Mouse (Mus musculus): ENCODE data around the gene Flywch1. TPM values are rescaled to one million over a fixed set of nuclear protein-coding genes. Genes with fewer than 3 reads are reported as not detected.
A peak's percentile ranks its signal among the peaks of the same experiment; 100 is the strongest.

Gene Flywch1
- polyA plus RNA-seq, 1 experiment from 2014 or later = 203 TPM

DNA sequence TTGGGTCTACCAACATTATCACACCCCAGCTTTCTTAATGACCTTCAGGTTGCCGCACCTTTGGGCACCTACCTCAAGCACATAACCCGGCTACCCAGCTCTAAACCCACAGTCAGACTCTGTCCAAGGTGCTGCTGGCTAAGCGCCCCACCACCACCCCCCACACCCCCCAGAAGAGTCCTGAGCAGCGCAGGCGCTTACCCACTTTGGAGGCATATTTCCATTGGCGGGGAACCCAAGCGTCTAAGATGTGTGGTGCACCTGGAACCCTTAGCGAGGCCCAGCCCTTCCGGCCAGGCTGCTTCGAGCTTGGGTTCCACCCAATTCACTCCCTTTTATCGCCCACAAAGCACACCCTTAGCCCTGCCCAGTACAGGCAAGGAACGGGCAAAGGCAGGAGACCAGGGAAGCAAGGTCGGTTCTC, 30.8 kb downstream of the Flywch1 start, which contains the start of gene Paqr4:
Gene Paqr4 (minus strand): TSS at position 270 of the 424 bp plus-strand sequence.
- Histone ChIP-seq H3K4me1 (peaks cover 38% of the 10 kb centered on the region), H3K27ac (peak within 1 kb of the TSS; percentile 81), H3K4me3 (peak within 1 kb of the TSS; percentile 65), H3K4me2 (replicated peaks) (peak within 1 kb of the TSS; percentile 93), H3K36me3 (peaks cover 20% of the 10 kb centered on the region), H3K9ac (peak within 1 kb of the TSS; percentile 80), H3K9me3 (replicated peaks) (no peaks in the 10 kb centered on the region), H3K27me3 (peaks cover 61% of the 10 kb centered on the region)
- ATAC-seq (ENCODE audit: low FRiP score) = no peak; the same call in 1 of the 2 replicates
- 8% methylated on average over 13 of the region's 13 CpGs for WGBS

DNA sequence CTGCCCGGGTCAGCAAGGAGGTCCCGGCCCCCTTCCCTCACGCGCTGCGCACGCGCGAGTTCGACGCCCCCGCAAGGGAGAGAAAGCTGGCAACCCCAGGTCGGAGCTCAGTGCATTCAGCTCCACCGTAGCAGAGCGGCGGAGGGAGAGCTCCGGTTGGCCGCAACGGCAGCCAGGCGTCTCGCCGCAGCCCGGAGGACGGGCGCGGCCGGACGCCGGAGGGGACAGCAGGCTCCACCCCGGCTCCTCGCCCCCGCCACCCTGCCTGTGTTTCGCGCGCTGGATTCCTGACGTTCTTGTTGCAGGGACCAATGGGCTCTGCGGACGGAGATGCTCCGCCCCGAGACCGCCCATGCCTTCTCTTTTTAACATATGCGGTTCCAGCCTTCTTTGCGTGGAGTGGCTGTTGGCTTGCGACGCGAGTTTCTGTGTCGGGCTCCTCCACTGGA, 31.2 kb downstream of the Flywch1 start:
- H3K4me2 ChIP-seq (replicated peaks) = peak overlapping the region; percentile 93
- H3K4me1 ChIP-seq = peaks cover 34% of the 10 kb centered on the region
- H3K27ac ChIP-seq = peak overlapping the region; percentile 81
- H3K9ac ChIP-seq = peak overlapping the region; percentile 80
- no peaks in the 10 kb centered on the region for H3K9me3 ChIP-seq (replicated peaks)
- peak overlapping the region; percentile 65 for H3K4me3 ChIP-seq
- peaks cover 57% of the 10 kb centered on the region for H3K27me3 ChIP-seq
- peak; percentile 83 for ATAC-seq (ENCODE audit: low FRiP score)
- WGBS = under 1% methylated on average over 42 of the region's 46 CpGs
- peaks cover 24% of the 10 kb centered on the region for H3K36me3 ChIP-seq

DNA sequence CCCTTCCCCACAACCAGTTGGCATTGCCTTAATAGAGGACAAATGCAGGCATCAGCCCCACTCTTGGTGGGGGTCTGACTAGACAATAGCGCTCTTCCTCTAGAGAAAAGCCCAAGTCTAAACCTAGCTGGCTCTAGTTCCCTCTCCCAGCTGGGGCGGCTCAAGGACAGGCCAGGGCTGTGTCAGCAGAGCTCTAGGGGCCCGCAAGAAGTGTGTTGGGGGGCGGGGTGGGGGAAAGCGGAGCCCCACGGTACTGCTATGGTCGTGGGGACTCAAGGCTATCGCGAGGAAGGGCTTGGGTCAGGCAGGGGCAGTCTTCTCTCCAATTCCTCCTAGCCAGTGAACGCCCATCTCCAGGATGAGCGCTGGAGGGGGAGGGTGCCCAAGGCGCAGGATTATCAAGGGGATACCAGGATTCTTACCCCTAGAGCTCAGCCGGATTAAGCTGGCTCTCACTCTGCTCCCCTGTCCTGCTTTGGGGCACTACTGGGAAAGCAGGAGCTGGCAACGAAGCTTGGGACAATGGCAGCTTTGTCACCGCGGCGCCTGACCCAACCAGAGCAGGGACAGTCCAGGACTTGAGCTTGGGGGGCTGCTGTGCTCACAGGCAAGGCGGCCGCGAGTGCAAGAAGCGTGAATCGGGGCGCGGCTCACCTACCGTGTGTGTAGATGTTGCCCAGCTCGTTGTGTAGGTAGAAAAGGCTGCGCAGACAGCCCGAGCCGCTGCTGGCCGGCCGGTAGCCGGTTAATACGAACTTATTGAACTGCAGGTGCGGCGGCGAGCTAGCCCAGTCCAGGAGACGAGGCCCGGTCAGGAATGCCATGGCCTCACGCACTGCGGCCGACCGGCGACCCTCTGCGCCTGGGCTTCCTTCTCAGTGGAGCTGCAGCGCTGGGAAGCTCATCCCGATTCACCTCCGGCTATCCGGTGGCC, 31.9 kb downstream of the Flywch1 start:
- peak; percentile 35 for ATAC-seq (ENCODE audit: low FRiP score)
- H3K4me3 ChIP-seq = peak overlapping the region; percentile 65
- WGBS = under 1% methylated on average over 48 of the region's 48 CpGs

DNA sequence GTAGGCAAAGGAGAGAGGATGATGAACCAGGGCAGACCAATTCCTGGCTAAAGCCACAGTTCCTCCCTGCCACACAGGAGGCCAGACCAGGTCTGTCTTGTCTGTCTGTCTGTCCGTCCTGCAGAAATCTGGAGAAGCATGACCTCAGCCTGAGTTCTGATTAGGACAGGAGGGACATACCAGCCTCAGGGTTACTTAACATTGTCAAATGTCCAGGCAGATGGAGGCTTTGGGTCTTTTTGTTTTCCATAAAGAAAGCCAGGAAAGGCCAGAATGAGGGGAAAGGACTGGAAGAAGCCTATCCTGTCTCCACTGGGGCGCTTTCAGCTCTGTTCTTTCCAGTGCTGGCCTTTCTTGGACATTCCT, 32.6 kb downstream of the Flywch1 start:
- Histone ChIP-seq H3K4me3 (peak overlapping the region; percentile 65), H3K4me1 (peaks cover 31% of the 10 kb centered on the region), H3K9me3 (replicated peaks) (no peaks in the 10 kb centered on the region), H3K4me2 (replicated peaks) (peak overlapping the region; percentile 93), H3K27ac (peak overlapping the region; percentile 81; the same call in 1 of the 2 replicates), H3K27me3 (peaks cover 43% of the 10 kb centered on the region), H3K36me3 (peaks cover 35% of the 10 kb centered on the region), H3K9ac (peak overlapping the region; percentile 80)
- 24% methylated on average over 2 of the region's 2 CpGs for WGBS
- ATAC-seq (ENCODE audit: low FRiP score) = no peak

More for the DNA sequence above, 31.9 kb downstream of the Flywch1 start:
- Histone ChIP-seq H3K27ac (peak overlapping the region; percentile 81), H3K9me3 (replicated peaks) (no peaks in the 10 kb centered on the region), H3K4me1 (peaks cover 31% of the 10 kb centered on the region), H3K4me2 (replicated peaks) (peak overlapping the region; percentile 93), H3K9ac (peak overlapping the region; percentile 80), H3K36me3 (peaks cover 30% of the 10 kb centered on the region), H3K27me3 (peaks cover 50% of the 10 kb centered on the region)

DNA sequence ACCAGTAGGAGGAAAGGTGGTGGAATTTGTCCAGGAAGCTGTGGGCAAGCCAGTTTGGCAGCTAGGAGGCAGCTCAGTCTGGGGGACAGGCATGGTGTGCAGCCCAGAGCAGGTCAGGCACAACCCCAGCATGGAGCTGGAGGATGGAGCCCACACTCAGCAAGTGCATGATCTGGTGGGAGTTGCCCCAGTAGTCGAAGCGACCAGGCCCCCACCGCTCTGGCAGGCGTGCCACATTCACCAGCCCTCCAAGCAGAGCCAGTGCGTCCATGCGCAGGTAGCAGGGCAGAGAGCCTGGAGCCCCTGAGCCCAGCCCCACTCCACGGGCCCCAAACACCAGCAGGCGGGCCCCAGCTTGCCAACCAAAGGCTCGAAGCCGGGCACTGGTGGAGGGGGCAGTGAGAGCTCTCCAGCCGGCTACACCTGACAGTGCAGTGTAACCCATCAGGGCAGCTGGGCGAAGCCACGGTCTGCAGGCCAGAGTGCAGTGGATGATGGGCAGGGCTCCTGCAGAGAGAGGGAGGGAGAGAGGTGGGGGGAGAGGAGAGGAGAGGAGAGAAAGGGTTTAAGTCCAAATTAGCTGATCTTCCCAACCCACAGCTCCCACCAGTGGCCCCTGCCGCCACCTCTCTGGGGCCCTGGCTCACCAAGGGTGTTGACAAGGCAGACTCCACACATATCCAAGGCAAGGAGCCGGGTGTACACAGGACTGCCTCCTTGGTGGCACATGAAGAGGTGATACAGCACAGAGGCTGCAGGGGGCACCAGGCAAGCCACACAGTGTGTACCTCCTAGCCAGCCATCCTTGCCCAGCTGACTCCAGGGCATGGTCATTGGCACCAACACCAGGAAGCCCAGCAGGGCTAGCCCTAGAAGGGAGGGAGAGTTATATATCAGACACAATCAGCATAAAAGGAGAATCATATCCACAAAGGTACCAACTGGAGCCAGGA, 33.6 kb downstream of the Flywch1 start:
- no peak for ATAC-seq (ENCODE audit: low FRiP score)
- peak overlapping the region; percentile 93 for H3K4me2 ChIP-seq (replicated peaks)
- WGBS = 58% methylated on average over 15 of the region's 15 CpGs

DNA sequence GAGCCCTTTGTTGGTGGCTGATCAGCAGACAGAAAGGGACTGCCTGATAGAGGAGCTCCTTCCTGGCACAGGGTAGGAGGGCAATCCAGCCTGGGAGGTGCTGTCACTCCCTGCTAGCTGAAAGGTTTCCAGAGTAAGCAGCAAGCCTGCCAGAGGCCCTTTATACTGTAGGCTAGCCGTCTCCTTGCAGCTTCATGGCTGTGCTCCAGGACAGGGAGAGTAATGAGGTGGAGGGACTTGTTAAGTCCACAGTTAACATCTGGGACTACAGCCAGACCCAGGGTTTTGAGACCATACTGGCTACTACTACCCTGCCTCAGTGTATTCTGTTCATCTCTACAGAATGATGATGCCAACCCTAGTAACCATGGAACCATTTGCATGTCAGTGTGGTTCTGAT, 37.1 kb downstream of the Flywch1 start:
- Histone ChIP-seq H3K27ac (no peak overlapping the region), H3K27me3 (peaks cover 6% of the 10 kb centered on the region; the same call in 1 of the 2 replicates), H3K9me3 (replicated peaks) (no peaks in the 10 kb centered on the region), H3K4me1 (peaks cover 16% of the 10 kb centered on the region), H3K36me3 (peaks cover 35% of the 10 kb centered on the region), H3K9ac (no peak overlapping the region), H3K4me2 (replicated peaks) (no peak overlapping the region), H3K4me3 (no peak overlapping the region)
- no peak for ATAC-seq (ENCODE audit: low FRiP score)
- 92% methylated on average over 1 of the region's 1 CpGs for WGBS

More for the DNA sequence above, 33.6 kb downstream of the Flywch1 start:
- H3K27ac ChIP-seq = no peak overlapping the region
- H3K36me3 ChIP-seq = peaks cover 35% of the 10 kb centered on the region
- H3K4me1 ChIP-seq = peaks cover 31% of the 10 kb centered on the region
- no peak overlapping the region for H3K4me3 ChIP-seq
- H3K9me3 ChIP-seq (replicated peaks) = no peaks in the 10 kb centered on the region
- H3K9ac ChIP-seq = peak overlapping the region; percentile 3; the same call in 1 of the 2 replicates
- H3K27me3 ChIP-seq = peaks cover 33% of the 10 kb centered on the region

DNA sequence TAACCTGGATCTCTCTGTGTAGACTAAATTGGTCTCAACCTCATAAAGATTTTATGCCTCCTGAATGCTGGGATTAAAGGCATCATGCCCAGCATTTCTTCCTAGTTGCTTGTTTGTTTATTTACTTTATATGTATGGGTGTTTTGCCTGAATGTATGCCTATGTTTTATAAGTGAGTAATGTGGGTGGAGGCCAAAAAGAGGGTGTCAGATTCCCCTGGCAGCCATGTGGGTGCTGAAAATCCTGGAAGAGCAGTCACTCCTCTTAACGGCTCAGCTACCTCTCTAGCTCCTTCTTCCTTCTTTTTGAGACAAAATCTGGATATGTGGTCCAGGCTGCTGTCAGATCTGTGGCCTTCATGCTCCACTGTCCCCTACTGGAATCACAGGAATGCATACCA, 41.0 kb downstream of the Flywch1 start:
- WGBS = 75% methylated on average over 1 of the region's 1 CpGs
- peaks cover 14% of the 10 kb centered on the region; the same call in 1 of the 2 replicates for H3K36me3 ChIP-seq
- ATAC-seq (ENCODE audit: low FRiP score) = no peak
- no peaks in the 10 kb centered on the region for H3K27me3 ChIP-seq
- H3K9ac ChIP-seq = no peak overlapping the region
- no peak overlapping the region for H3K4me2 ChIP-seq (replicated peaks)
- no peaks in the 10 kb centered on the region for H3K9me3 ChIP-seq (replicated peaks)
- no peak overlapping the region for H3K4me3 ChIP-seq
- H3K27ac ChIP-seq = no peak overlapping the region
- peaks cover 4% of the 10 kb centered on the region; the same call in 1 of the 2 replicates for H3K4me1 ChIP-seq

DNA sequence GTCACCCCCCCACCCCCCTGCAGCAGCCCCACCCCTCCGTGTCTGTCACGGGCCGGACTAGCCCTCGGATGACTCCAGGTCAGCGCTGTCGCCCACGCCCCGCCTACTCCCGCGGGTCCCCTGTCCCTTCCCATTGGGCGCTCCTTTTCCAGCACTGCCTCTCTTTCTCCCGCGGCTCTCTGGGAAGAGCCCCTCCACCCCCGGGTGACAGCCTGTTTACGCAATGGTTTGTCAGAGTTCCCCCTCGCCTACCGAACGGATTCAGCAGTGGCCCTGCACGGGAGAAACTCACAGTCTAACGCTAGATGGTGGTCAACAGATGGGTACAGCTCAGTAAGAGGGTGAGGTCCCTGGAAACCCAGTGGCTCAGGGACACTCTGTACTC, 44.7 kb downstream of the Flywch1 start:
- H3K9me3 ChIP-seq (replicated peaks) = no peaks in the 10 kb centered on the region
- H3K4me3 ChIP-seq = peak overlapping the region; percentile 88
- ATAC-seq (ENCODE audit: low FRiP score) = peak; percentile 86
- no peaks in the 10 kb centered on the region for H3K27me3 ChIP-seq
- no peaks in the 10 kb centered on the region for H3K36me3 ChIP-seq
- peak overlapping the region; percentile 82 for H3K9ac ChIP-seq
- peak overlapping the region; percentile 97 for H3K4me2 ChIP-seq (replicated peaks)
- H3K27ac ChIP-seq = peak overlapping the region; percentile 73
- H3K4me1 ChIP-seq = peaks cover 5% of the 10 kb centered on the region; the same call in 1 of the 2 replicates
- under 1% methylated on average over 20 of the region's 20 CpGs for WGBS

DNA sequence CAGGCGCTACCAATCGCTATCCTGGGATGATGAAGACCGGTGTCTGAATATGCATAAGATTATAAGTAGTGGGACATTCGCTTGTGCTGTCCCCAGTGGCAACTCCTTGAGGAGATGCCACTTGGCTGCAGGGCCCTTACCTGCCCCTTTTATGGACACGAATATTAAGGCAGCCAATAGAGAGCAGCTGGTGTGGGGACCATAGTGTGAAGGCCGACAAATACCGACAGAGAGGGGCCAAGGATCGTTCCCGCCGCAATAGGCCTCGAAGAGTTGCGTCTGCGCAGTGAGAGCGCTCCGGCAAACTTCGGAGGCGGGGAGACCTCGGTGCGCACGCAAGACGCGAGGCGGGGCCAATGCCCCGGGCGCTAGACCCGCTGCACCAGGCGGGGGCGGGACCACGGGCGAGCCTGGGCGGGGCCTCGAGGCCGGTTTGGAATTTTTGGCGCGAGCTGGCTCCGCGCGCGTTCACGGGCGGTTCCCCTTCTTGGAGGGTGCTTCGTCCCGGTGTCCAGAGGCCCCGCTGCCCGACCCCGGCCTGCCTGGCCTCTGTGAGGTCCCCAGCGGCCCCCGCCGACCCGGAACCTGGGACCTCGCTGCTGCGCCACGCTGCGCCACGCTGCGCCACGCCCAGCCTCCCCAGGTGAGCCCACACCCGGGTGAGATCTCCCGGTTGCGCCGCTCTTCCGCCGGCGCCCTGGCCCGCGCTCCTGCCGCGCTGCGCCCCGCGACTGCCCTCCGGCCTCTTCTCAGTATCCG, 45.2 kb downstream of the Flywch1 start, which contains the start of gene Pkmyt1:
Gene Pkmyt1 (plus strand): TSS at position 338 of the 759 bp plus-strand sequence.
- ATAC-seq (ENCODE audit: low FRiP score) = peak; percentile 95
- Histone ChIP-seq H3K4me2 (replicated peaks) (peak within 1 kb of the TSS; percentile 97), H3K9me3 (replicated peaks) (no peaks in the 10 kb centered on the region), H3K4me1 (peaks cover 5% of the 10 kb centered on the region; the same call in 1 of the 2 replicates), H3K27me3 (no peaks in the 10 kb centered on the region), H3K27ac (peak within 1 kb of the TSS; percentile 73), H3K9ac (peak within 1 kb of the TSS; percentile 82), H3K36me3 (no peaks in the 10 kb centered on the region), H3K4me3 (peak within 1 kb of the TSS; percentile 88)
- WGBS = 2% methylated on average over 64 of the region's 73 CpGs

DNA sequence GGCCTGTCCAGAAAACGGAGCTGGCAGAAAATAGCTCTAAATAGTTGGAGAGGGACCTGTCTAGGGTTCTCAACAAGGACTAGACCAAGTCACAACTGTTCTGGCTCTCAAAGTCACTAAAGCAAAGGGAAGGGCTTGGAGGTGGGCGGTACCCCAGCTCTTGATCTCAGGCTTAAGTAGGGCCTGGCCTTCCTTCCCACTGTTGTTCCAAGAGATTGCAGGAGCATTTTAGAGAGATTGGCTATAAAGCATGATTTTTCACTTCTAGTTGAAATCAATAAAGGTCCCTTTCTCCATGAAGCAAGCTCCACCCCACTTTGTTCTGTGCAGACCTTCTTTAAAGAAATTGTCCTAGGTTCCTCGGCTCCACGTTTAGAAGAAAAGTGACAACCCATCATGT, 45.9 kb downstream of the Flywch1 start:
- no peaks in the 10 kb centered on the region for H3K27me3 ChIP-seq
- WGBS = 64% methylated on average over 4 of the region's 4 CpGs
- peaks cover 5% of the 10 kb centered on the region; the same call in 1 of the 2 replicates for H3K4me1 ChIP-seq
- H3K36me3 ChIP-seq = no peaks in the 10 kb centered on the region
- H3K9ac ChIP-seq = no peak overlapping the region
- no peak; the same call in 1 of the 2 replicates for ATAC-seq (ENCODE audit: low FRiP score)
- H3K27ac ChIP-seq = 0 out of 2 replicates have a peak overlapping the region, but pooled peaks have one; percentile 35
- peak overlapping the region; percentile 97 for H3K4me2 ChIP-seq (replicated peaks)
- peak overlapping the region; percentile 88 for H3K4me3 ChIP-seq
- H3K9me3 ChIP-seq (replicated peaks) = no peaks in the 10 kb centered on the region

Measured in hindbrain, embryonic 12.5 days (tissue).